Mouse (Mus musculus): ENCODE measurements around the gene Tspan14.

DNA sequence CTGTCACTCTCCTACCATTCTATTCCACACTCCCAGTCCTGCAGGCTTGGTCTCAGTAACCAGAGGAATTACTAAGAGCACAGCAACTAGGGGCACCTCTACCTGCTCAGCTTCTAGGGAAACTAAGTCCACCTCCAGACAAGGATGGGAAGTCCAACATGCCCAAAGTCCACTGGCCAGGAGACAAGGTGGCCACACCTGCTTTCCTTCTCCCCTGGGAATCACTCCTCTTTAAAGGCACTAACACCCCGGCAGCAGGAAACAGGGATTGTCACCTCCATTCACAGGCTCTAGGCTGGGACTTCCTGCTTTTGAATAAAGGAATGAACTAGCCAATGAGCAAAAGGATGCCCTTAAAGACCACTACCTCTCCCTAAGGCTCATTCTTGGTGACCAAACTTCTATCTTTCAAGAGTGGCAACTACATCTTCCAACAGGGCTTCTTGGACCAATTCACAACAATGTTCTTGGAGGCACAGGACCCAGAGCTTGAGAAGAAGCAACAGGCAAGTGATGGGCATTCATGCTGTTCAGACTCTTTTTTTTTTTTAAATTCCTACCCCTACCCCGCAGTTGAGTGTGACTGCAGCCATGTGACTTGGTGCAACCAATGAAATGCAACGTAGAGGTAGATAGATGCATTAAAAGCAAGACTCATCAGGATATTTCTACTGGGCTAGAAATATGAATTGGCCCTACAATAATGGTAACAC is 3.0 kb downstream of the Tspan14 start:
- TF ChIP-seq CTCF (IDR thresholded peaks at IDR 0.05; ENCODE audit: borderline replicate concordance, control insufficient read depth, extremely low read depth, insufficient read depth, low read length, poor library complexity) (no peak), POLR2A (IDR thresholded peaks at IDR 0.05; ENCODE audit: control insufficient read depth, extremely low read depth, insufficient read depth, low read length, poor library complexity) (no peak)
